Mouse (Mus musculus): Measurements from ENCODE around the gene Bmp2.

Bmp2 gene

GRCm38 (mm10) chr2:133552031-133552841, at the start of gene Bmp2:
Gene Bmp2, plus strand, starts transcription at chr2:133552159.
- peak; percentile 23 for DNase-seq

- no peak for DNase-seq
Observed at GRCm38 (mm10) chr2:133505678-133506077, 46.3 kb upstream of the Bmp2 start.

GRCm38 (mm10) chr2:133507045-133507444, 44.9 kb upstream of the Bmp2 start:
- no peak for DNase-seq

GRCm38 (mm10) chr2:133509141-133509540, 42.8 kb upstream of the Bmp2 start:
- no peak for DNase-seq

GRCm38 (mm10) chr2:133511011-133511779, 40.8 kb upstream of the Bmp2 start:
- DNase-seq = no peak

- no peak for DNase-seq
Observed at GRCm38 (mm10) chr2:133516331-133517046, 35.5 kb upstream of the Bmp2 start.

- no peak for DNase-seq
Observed at GRCm38 (mm10) chr2:133517867-133518266, 34.1 kb upstream of the Bmp2 start.

- no peak for DNase-seq
Observed at GRCm38 (mm10) chr2:133521193-133521592, 30.8 kb upstream of the Bmp2 start.

DNA sequence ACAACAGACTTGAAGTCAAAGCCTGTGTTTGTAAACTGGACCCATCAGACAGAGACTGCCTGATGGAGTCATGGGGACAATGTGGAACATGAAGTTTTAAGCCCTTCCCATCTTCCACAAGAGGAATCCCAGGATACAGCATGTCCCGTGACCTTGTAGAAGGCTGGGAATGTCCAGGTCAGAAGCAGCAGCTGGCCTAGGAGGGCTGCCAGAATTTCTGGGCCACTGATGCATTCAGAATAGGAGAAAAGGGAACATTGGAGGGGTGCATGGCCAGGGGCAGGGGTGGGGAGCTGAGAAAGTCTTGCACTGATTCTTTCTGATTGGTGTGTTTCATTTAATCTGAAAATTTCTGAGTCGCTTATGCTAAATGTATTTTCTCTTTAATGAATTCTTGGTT, 29.8 kb upstream of the Bmp2 start:
- DNase-seq = peak; percentile 14

GRCm38 (mm10) chr2:133525621-133526181, 26.3 kb upstream of the Bmp2 start:
- DNase-seq = peak; percentile 6

DNA sequence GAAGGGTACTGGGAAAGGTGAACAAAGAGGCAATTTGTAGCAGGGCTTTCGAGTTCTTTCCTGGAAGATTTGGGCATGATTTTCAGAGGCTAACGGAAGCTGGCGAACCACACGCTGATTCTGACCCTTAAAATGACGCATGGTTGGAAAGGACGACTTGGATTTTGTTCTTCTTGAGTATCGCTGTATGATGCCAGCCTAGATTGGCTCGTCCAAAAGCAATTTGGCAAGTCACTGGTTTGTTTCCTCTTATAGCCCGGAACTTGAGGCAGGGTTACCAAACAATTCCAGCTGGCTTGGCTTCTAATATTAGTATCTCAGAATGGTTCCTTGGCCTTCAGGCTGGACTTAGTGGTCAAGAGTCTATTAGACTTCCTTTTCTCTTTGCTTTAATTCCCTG, 22.6 kb upstream of the Bmp2 start:
- no peak for DNase-seq

DNA sequence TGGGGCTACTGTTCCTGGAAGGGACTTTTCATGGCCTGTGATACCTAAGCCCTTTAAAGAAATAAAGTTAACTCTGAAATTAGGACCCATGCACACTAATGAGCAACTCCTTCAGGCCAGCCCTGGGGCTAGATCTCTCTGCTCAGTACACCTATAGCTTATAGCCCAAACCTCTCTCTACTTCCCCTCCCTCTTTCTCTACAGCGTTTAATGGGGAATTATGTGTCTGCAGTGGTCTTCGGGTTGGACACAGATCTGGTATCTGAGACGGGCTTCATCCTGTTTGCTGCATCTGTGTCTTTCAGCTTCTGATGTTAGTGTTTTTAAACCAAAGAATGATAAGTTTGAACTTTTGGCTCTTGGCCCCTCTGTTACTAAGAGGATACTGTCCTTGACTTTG, 18.9 kb upstream of the Bmp2 start:
- no peak for DNase-seq

- no peak for DNase-seq
Observed at GRCm38 (mm10) chr2:133535481-133535880, 16.5 kb upstream of the Bmp2 start.

DNA sequence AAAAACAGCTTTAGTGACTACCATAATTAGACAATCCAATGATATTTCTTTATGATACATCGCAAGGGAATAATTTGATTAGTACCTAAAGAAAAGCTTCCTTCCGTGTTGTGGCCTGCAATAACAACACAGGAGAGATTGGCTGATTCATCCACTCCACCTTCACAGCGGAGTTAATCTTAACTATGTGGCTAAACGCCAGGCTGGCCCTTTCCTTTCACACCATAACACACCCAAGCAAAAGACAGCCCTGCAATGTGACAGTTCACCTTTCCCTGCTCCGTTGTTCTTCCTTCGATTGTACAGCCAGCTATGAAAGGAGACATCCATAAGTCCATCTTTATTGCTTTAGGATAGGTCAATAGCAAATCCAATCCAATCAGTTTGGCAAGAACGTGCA, 15.1 kb upstream of the Bmp2 start:
- DNase-seq = no peak

DNA sequence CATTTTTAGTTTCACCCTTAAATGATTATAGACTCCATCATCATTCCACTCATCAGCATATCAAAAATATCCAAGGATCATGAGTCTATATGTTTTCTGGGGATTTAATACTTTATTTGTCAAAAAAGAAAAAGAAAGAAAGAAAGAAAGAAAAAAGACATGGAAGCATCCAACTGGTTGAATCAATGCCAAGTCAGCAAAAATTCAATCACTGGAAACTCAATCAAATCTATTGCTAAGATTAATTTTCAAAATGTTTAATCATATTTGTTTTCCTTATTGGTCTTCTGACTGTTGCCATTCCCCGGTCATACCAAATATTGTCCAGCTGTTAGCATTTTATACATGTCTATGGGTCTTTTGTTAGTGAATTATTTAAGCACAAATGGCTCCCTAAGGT, 11.3 kb upstream of the Bmp2 start:
- no peak for DNase-seq

GRCm38 (mm10) chr2:133550238-133550682, 1.7 kb upstream of the Bmp2 start:
- DNase-seq = peak; percentile 31

GRCm38 (mm10) chr2:133552842-133553465, 995 bp downstream of the Bmp2 start:
- no peak for DNase-seq

- no peak for DNase-seq
Observed at GRCm38 (mm10) chr2:133553911-133554285, 1.9 kb downstream of the Bmp2 start.

DNA sequence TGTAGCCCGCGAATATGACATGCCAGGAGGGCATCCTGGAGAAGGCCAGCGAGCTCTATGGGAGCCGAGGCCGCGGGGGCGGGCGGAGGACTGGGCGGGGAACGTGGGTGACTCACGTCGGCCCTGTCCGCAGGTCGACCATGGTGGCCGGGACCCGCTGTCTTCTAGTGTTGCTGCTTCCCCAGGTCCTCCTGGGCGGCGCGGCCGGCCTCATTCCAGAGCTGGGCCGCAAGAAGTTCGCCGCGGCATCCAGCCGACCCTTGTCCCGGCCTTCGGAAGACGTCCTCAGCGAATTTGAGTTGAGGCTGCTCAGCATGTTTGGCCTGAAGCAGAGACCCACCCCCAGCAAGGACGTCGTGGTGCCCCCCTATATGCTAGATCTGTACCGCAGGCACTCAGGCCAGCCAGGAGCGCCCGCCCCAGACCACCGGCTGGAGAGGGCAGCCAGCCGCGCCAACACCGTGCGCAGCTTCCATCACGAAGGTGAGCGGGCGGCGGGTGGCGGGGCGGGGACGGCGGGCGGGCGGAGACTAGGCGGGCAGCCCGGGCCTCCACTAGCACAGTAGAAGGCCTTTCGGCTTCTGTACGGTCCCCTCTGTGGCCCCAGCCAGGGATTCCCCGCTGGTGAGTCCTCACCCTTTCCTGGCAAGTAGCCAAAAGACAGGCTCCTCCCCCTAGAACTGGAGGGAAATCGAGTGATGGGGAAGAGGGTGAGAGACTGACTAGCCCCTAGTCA, 2.5 kb downstream of the Bmp2 start:
- no peak for DNase-seq

- DNase-seq = peak; percentile 23
Observed at GRCm38 (mm10) chr2:133564248-133564886, 12.4 kb downstream of the Bmp2 start.

GRCm38 (mm10) chr2:133565424-133565823, 13.5 kb downstream of the Bmp2 start:
- no peak for DNase-seq

All from kidney, adult 11 months (tissue).